Mouse (Mus musculus) granulocyte monocyte progenitor cell, adult 5-6 weeks (primary cell): ENCODE data around the gene Stra8. TPM values are rescaled to one million over a fixed set of nuclear protein-coding genes. Genes with fewer than 3 reads are reported as not detected.

Experiments used
- ATAC-seq: replicated peaks from 2 replicates; pipeline ENCODE4 v1.8.0; 2016; ENCODE audit warnings: mild to moderate bottlenecking, moderate TSS enrichment, inconsistent platforms; ENCODE audit not compliant: poor library complexity, severe bottlenecking
- total RNA-seq, 2 experiments: library from RNA; stranded (forward) in 1 of 2; stranded (reverse) in 1 of 2; fragments of 200-712, 200-1000 nt in 1 of 2; fragments of >200 nt in 1 of 2; fragmentation: Nextera tagmentation in 1 of 2; gene quantifications; 2 replicates each; pipeline ENCODE4 v1.2.3; 2014 to 2017

The Stra8 gene
- total RNA-seq (2014; fragmentation: Nextera tagmentation) (not detected in 2 replicates), total RNA-seq (2017) (not detected in 2 replicates)

- no peak for ATAC-seq
These were observed at the start of gene Stra8 for GRCm38 (mm10) chr6:34919956-34920355. Gene Stra8, plus strand, starts transcription at chr6:34920163.

- ATAC-seq: no peak
These were observed 49.2 kb upstream of the Stra8 start for GRCm38 (mm10) chr6:34870724-34871123.

- no peak for ATAC-seq
These were observed 48.0 kb upstream of the Stra8 start for GRCm38 (mm10) chr6:34871929-34872328.

- ATAC-seq: no peak
These were observed 47.1 kb upstream of the Stra8 start for GRCm38 (mm10) chr6:34872871-34873270.

- 0 out of 2 replicates have a peak, but pooled peaks have one; percentile 1 for ATAC-seq
These were observed 45.7 kb upstream of the Stra8 start for GRCm38 (mm10) chr6:34874101-34874921.

GRCm38 (mm10) chr6:34875268-34875761 is 44.6 kb upstream of the Stra8 start:
- peak; percentile 51 for ATAC-seq

- ATAC-seq: no peak
These were observed 43.8 kb upstream of the Stra8 start for GRCm38 (mm10) chr6:34875966-34876834.

- ATAC-seq: no peak
These were observed 43.2 kb upstream of the Stra8 start for GRCm38 (mm10) chr6:34876835-34877156.

- peak; percentile 70 for ATAC-seq
These were observed 42.2 kb upstream of the Stra8 start, which contains the start of gene Cyren for GRCm38 (mm10) chr6:34877509-34878321. Gene Cyren, minus strand, starts transcription at chr6:34878060.

GRCm38 (mm10) chr6:34879101-34879740 is 40.7 kb upstream of the Stra8 start:
- ATAC-seq: no peak

- ATAC-seq: no peak
These were observed 40.0 kb upstream of the Stra8 start for GRCm38 (mm10) chr6:34879911-34880475.

GRCm38 (mm10) chr6:34884724-34885123 is 35.2 kb upstream of the Stra8 start:
- no peak for ATAC-seq

GRCm38 (mm10) chr6:34887131-34887850 is 32.7 kb upstream of the Stra8 start:
- ATAC-seq: no peak

- no peak for ATAC-seq
These were observed 30.8 kb upstream of the Stra8 start for GRCm38 (mm10) chr6:34889185-34889584.

- no peak for ATAC-seq
These were observed 24.4 kb upstream of the Stra8 start for GRCm38 (mm10) chr6:34895569-34895968.

- no peak for ATAC-seq
These were observed 23.7 kb upstream of the Stra8 start for GRCm38 (mm10) chr6:34896168-34896780.

GRCm38 (mm10) chr6:34899127-34899526 is 20.8 kb upstream of the Stra8 start:
- ATAC-seq: no peak

- no peak for ATAC-seq
These were observed 19.0 kb upstream of the Stra8 start for GRCm38 (mm10) chr6:34900990-34901389.
